In genomic region chr1:44551461-44552370, GRCm38 (mm10) we compare ENCODE assay signal across 8 mouse cellular contexts. TPM values are rescaled to one million over a fixed set of nuclear protein-coding genes. Genes with fewer than 3 reads are reported as not detected.
DNase-seq lines count a peak whose midpoint lies in the region; ATAC-seq and TF ChIP-seq lines count a peak whose summit lies in the region.

TSS of gene Gulp1 (plus strand) at chr1:44551511.

- peak; percentile 66 for TF ChIP-seq CTCF in brain, embryonic 14.5 days (IDR thresholded peaks at IDR 0.05; ENCODE audit: borderline replicate concordance, extremely low read depth, insufficient read depth, insufficient read length)

- H3K4me3 ChIP-seq in forebrain, embryonic 11.5 days (ENCODE audit: low read depth, low read length), result peak within 1 kb of the TSS; percentile 64
- H3K4me3 ChIP-seq in heart, embryonic 14.5 days (ENCODE audit: control insufficient read depth in 1 of 2, insufficient read depth in 1 of 2, low read depth in 1 of 2, low read length in 2 of 2), result peak within 1 kb of the TSS; percentile 60 to 77
- H3K4me3 ChIP-seq in liver, embryonic 12.5 days, result peak within 1 kb of the TSS; percentile 59

- no peak for TF ChIP-seq POLR2A in brain, embryonic 14.5 days (IDR thresholded peaks at IDR 0.05; ENCODE audit: borderline replicate concordance, extremely low read depth, insufficient read depth, insufficient read length, poor library complexity, severe bottlenecking)

- H3K4me1 ChIP-seq in forebrain, embryonic 11.5 days (replicated peaks; ENCODE audit: control insufficient read depth, insufficient read depth, low read length), result no peaks in the 10 kb centered on the region
- H3K4me1 ChIP-seq in heart, embryonic 14.5 days (ENCODE audit: control insufficient read depth in 2 of 2, insufficient read depth in 2 of 2, low read length in 2 of 2), result peaks cover 0 to 17% of the 10 kb centered on the region in 2 experiments
- 0 out of 2 replicates have a peak, but pooled peaks cover 6% of the 10 kb centered on the region for H3K4me1 ChIP-seq in liver, embryonic 12.5 days

- H3K9ac ChIP-seq in forebrain, embryonic 11.5 days (ENCODE audit: low read length), result peak within 1 kb of the TSS; percentile 81
- H3K9ac ChIP-seq in heart, embryonic 14.5 days (ENCODE audit: low read length), result peak within 1 kb of the TSS; percentile 84
- H3K9ac ChIP-seq in liver, embryonic 12.5 days, result peak within 1 kb of the TSS; percentile 61

- DNase-seq in 3134 (ENCODE audit: extremely low read depth, insufficient read length, low spot score), result peak; percentile 87
- DNase-seq in brain, embryonic 14.5 days (ENCODE audit: low read depth), result peak; percentile 83
- DNase-seq in forebrain, embryonic 11.5 days (ENCODE audit: low spot score), result peak; percentile 87
- peak; percentile 88 for DNase-seq in kidney, postnatal 10 days
- DNase-seq in neural tube, embryonic 10.5 days (ENCODE audit: extremely low spot score, low spot score), result peak; percentile 87
- peak; percentile 74 for DNase-seq in testis, postnatal 10 days (ENCODE audit: low spot score)

- H3K9me3 ChIP-seq in forebrain, embryonic 11.5 days (ENCODE audit: control insufficient read depth, low read length), result no peaks in the 10 kb centered on the region
- no peaks in the 10 kb centered on the region for H3K9me3 ChIP-seq in heart, embryonic 14.5 days (ENCODE audit: control insufficient read depth, low read length)
- no peaks in the 10 kb centered on the region for H3K9me3 ChIP-seq in liver, embryonic 12.5 days (replicated peaks)

- peak within 1 kb of the TSS; percentile 72 for H3K27ac ChIP-seq in forebrain, embryonic 11.5 days (ENCODE audit: low read depth, low read length)
- peak within 1 kb of the TSS; percentile 80 to 88 for H3K27ac ChIP-seq in heart, embryonic 14.5 days (replicated peaks in 1 of 2; ENCODE audit: control insufficient read depth in 1 of 2, insufficient read depth in 1 of 2, low read depth in 2 of 2, low read length in 2 of 2)
- H3K27ac ChIP-seq in liver, embryonic 12.5 days, result 0 out of 2 replicates have a peak within 1 kb of the TSS, but pooled peaks have one; percentile 2

- H3K27me3 ChIP-seq in forebrain, embryonic 11.5 days (ENCODE audit: control insufficient read depth, insufficient read depth, low read length), result no peaks in the 10 kb centered on the region
- H3K27me3 ChIP-seq in heart, embryonic 14.5 days (ENCODE audit: control insufficient read depth, insufficient read depth, low read length), result no peaks in the 10 kb centered on the region
- H3K27me3 ChIP-seq in liver, embryonic 12.5 days (replicated peaks), result peaks cover 22% of the 10 kb centered on the region

- H3K36me3 ChIP-seq in forebrain, embryonic 11.5 days (ENCODE audit: control insufficient read depth, insufficient read depth, low read length), result no peaks in the 10 kb centered on the region
- H3K36me3 ChIP-seq in heart, embryonic 14.5 days (ENCODE audit: control insufficient read depth, insufficient read depth, low read length), result no peaks in the 10 kb centered on the region
- H3K36me3 ChIP-seq in liver, embryonic 12.5 days, result no peaks in the 10 kb centered on the region

- H3K4me2 ChIP-seq in forebrain, embryonic 11.5 days (ENCODE audit: low read depth, low read length, severe bottlenecking), result peak within 1 kb of the TSS; percentile 76
- peak within 1 kb of the TSS; percentile 79 for H3K4me2 ChIP-seq in heart, embryonic 14.5 days (ENCODE audit: low read length)
- H3K4me2 ChIP-seq in liver, embryonic 12.5 days, result peak within 1 kb of the TSS; percentile 80

- ATAC-seq in forebrain, embryonic 11.5 days (replicated peaks; ENCODE audit: low FRiP score), result peak; percentile 89
- peak; percentile 86 for ATAC-seq in heart, embryonic 14.5 days (ENCODE audit: insufficient number of reproducible peaks, insufficient read depth, low FRiP score, low read depth)
- ATAC-seq in liver, embryonic 12.5 days, result peak; percentile 69

- under 1% methylated on average over 55 of the region's 55 CpGs for WGBS in forebrain, embryonic 11.5 days
- WGBS in heart, embryonic 14.5 days, result under 1% methylated on average over 55 of the region's 55 CpGs
- WGBS in liver, embryonic 12.5 days (ENCODE audit: insufficient replicate concordance), result under 1% methylated on average over 55 of the region's 55 CpGs

RNA-seq across cellular contexts. Expression of gene Gulp1, which starts in this region (rescaled TPM):
- 6.7 and 7.3 TPM in 2 replicates for polyA plus RNA-seq in brain, embryonic 14.5 days (2012; rRNA removed)
- polyA plus RNA-seq in forebrain, embryonic 11.5 days (2014; fragmentation: Nextera tagmentation; extraction: Ambion mirVana), result 26.5 and 31.2 TPM in 2 replicates
- 12.1 and 15.3 TPM in 2 replicates for polyA plus RNA-seq in heart, embryonic 14.5 days (2014; fragmentation: Nextera tagmentation; extraction: Ambion mirVana)
- polyA plus RNA-seq in liver, embryonic 12.5 days (2016; fragmentation: Nextera tagmentation; extraction: Ambion mirVana), result 1.9 and 2.0 TPM in 2 replicates

Comparison
In these comparisons a context has a peak if more than half of its experiments do, and no peak if none do; other contexts are left out.
1. Peak in every context shown above with its lines: DNase-seq, ATAC-seq, H3K4me3 ChIP-seq and H3K27ac ChIP-seq.
2. H3K27ac ChIP-seq: peak in every context shown above with its lines; median percentile 84 in heart, embryonic 14.5 days; 72 in forebrain, embryonic 11.5 days; 2 in liver, embryonic 12.5 days.